Mouse (Mus musculus) embryonic fibroblast, embryonic 13.5 days (primary cell): Measurements from ENCODE around the gene Ythdf2.

ENCODE experiments used
- CTCF ChIP-seq: IDR thresholded peaks from 2 replicates; pipeline ENCODE4 v1.5.1; 2011; ENCODE audit warnings: mild to moderate bottlenecking, control low read depth, low read length, moderate library complexity, borderline replicate concordance; ENCODE audit not compliant: insufficient read depth
- POLR2A ChIP-seq: IDR thresholded peaks from 2 replicates; pipeline ENCODE4 v1.6.1; 2011; ENCODE audit warnings: low read depth, mild to moderate bottlenecking, control low read depth, low read length, moderate library complexity

DNA sequence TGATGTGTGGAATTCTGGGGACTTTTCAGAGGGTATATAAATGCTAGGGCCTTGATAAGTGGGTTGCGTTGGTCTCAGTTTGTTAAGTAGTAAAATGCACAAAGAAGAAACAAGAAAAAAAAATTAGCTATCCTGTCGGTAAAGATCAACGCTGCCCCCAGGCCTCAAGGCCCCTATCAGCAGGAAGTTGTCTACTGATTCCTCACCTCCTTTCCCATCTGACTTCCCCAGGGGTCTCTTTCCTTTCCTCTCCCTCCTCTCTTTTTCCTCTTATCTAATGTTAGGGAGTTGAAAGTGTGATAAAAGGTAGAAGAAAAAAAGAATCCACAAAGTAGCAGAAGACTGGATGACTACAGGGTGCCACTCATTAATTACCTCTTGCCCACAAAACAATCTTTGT is 28.3 kb upstream of the Ythdf2 start:
- no peak for TF ChIP-seq CTCF
- TF ChIP-seq POLR2A = no peak
